Mouse (Mus musculus) heart, embryonic 14.5 days (tissue): ENCODE results near the gene Rps6kl1. TPM values are rescaled to one million over a fixed set of nuclear protein-coding genes. Genes with fewer than 3 reads are reported as not detected.

ENCODE experiments used
- ATAC-seq: fragments of 200-750 bp; cut with Nextera tagmentation; 2 replicates; pipeline ENCODE4 v1.8.0; 2017; ENCODE audit warnings: low read depth, moderate TSS enrichment; ENCODE audit not compliant: insufficient number of reproducible peaks, insufficient read depth, low FRiP score
- H3K27ac ChIP-seq, 2 experiments: fragments of 200-500 bp in 1 of 2; fragments of 300-500 bp in 1 of 2; sonication (generic) in 1 of 2; replicated peaks in 1 of 2; 2 replicates each; pipeline ENCODE4 v1.5.1; 2012 to 2014; ENCODE audit warnings: low read depth in 2 of 2, low read length in 2 of 2, control low read depth in 1 of 2, mild to moderate bottlenecking in 1 of 2, mixed read lengths in 1 of 2; ENCODE audit not compliant: control insufficient read depth in 1 of 2, insufficient read depth in 1 of 2
- H3K27me3 ChIP-seq: fragments of 300-500 bp; sonication (generic); 2 replicates; pipeline ENCODE4 v1.6.1; 2014; ENCODE audit warnings: mild to moderate bottlenecking, low read length, control low read depth; ENCODE audit not compliant: control insufficient read depth, insufficient read depth
- H3K36me3 ChIP-seq: fragments of 300-500 bp; sonication (generic); 2 replicates; pipeline ENCODE4 v1.6.1; 2014; ENCODE audit warnings: mild to moderate bottlenecking, control low read depth, low read length, mixed read lengths; ENCODE audit not compliant: control insufficient read depth, insufficient read depth
- H3K4me1 ChIP-seq, 2 experiments: fragments of 200-500 bp in 1 of 2; fragments of 300-500 bp in 1 of 2; sonication (generic) in 1 of 2; 2 replicates each; pipeline ENCODE4 v1.6.1; 2012 to 2014; ENCODE audit warnings: low read length in 2 of 2, control low read depth in 1 of 2, mixed read lengths in 1 of 2; ENCODE audit not compliant: control insufficient read depth in 2 of 2, insufficient read depth in 2 of 2
- H3K4me2 ChIP-seq: fragments of 300-500 bp; sonication (generic); 2 replicates; pipeline ENCODE4 v1.6.1; 2014; ENCODE audit warnings: mild to moderate bottlenecking, low read length
- H3K4me3 ChIP-seq, 2 experiments: fragments of 200-500 bp in 1 of 2; fragments of 300-500 bp in 1 of 2; sonication (generic) in 1 of 2; 2 replicates each; pipeline ENCODE4 v1.5.1; 2012 to 2014; ENCODE audit warnings: low read length in 2 of 2, mild to moderate bottlenecking in 2 of 2, control low read depth in 1 of 2, low read depth in 1 of 2, moderate library complexity in 1 of 2; ENCODE audit not compliant: control insufficient read depth in 1 of 2, insufficient read depth in 1 of 2
- H3K9ac ChIP-seq: fragments of 300-500 bp; sonication (generic); 2 replicates; pipeline ENCODE4 v1.6.1; 2014; ENCODE audit warnings: mild to moderate bottlenecking, low read length
- H3K9me3 ChIP-seq: fragments of 300-500 bp; sonication (generic); 2 replicates; pipeline ENCODE4 v1.6.1; 2016; ENCODE audit warnings: low read length, control low read depth; ENCODE audit not compliant: control insufficient read depth
- WGBS: fragments of 180-500 bp; shearing (Covaris S2); extraction: QIAGEN DNeasy Blood & Tissue Kit; methylation state at CpG from one replicate; pipeline ENCODE4 v1.1.7; 2014; 5-methylcytosine and 5-hydroxymethylcytosine counted together
- polyA plus RNA-seq: library from polyadenylated mRNA; unstranded; fragments of >200 nt; fragmentation: Nextera tagmentation; extraction: Ambion mirVana; gene quantifications from 2 replicates; pipeline ENCODE4 v1.2.1, GENCODE M21; 2014

Gene Rps6kl1
- polyA plus RNA-seq, 1 experiment from 2014 or later: 1.1 TPM

- H3K4me1 ChIP-seq: peaks cover 19 to 22% of the 10 kb centered on the region in 2 experiments
- H3K9me3 ChIP-seq: no peaks in the 10 kb centered on the region
- H3K27ac ChIP-seq: no peak overlapping the region
- H3K4me2 ChIP-seq: no peak overlapping the region
- no peaks in the 10 kb centered on the region for H3K36me3 ChIP-seq
- 81% methylated on average over 5 of the region's 5 CpGs for WGBS
- H3K27me3 ChIP-seq: peaks cover 13% of the 10 kb centered on the region
- H3K4me3 ChIP-seq: no peak overlapping the region
- no peak overlapping the region for H3K9ac ChIP-seq
- ATAC-seq: no peak
Observed at GRCm38 (mm10) chr12:85182898-85183297, 31.8 kb upstream of the Rps6kl1 start.

- peaks cover 22 to 25% of the 10 kb centered on the region in 2 experiments for H3K4me1 ChIP-seq
- H3K9me3 ChIP-seq: no peaks in the 10 kb centered on the region
- H3K27me3 ChIP-seq: peaks cover 13% of the 10 kb centered on the region
- H3K36me3 ChIP-seq: no peaks in the 10 kb centered on the region
- 24% methylated on average over 8 of the region's 8 CpGs for WGBS
- no peak overlapping the region for H3K27ac ChIP-seq
- H3K4me2 ChIP-seq: peak overlapping the region; percentile 35
- H3K4me3 ChIP-seq: no peak overlapping the region
- no peak for ATAC-seq
- no peak overlapping the region for H3K9ac ChIP-seq
Observed at GRCm38 (mm10) chr12:85182345-85182643, 31.2 kb upstream of the Rps6kl1 start.

GRCm38 (mm10) chr12:85181475-85182344 lies 30.6 kb upstream of the Rps6kl1 start:
- Histone ChIP-seq H3K4me1 (peaks cover 26 to 29% of the 10 kb centered on the region in 2 experiments), H3K27me3 (peaks cover 13% of the 10 kb centered on the region), H3K27ac (no peak overlapping the region), H3K4me3 (no peak overlapping the region), H3K9ac (no peak overlapping the region), H3K4me2 (peak overlapping the region; percentile 35), H3K9me3 (no peaks in the 10 kb centered on the region), H3K36me3 (no peaks in the 10 kb centered on the region)
- ATAC-seq: no peak
- 25% methylated on average over 17 of the region's 17 CpGs for WGBS

GRCm38 (mm10) chr12:85178294-85178693 lies 27.2 kb upstream of the Rps6kl1 start:
- no peak overlapping the region for H3K9ac ChIP-seq
- peaks cover 42 to 48% of the 10 kb centered on the region in 2 experiments for H3K4me1 ChIP-seq
- H3K36me3 ChIP-seq: no peaks in the 10 kb centered on the region
- no peaks in the 10 kb centered on the region for H3K9me3 ChIP-seq
- no peak overlapping the region for H3K4me2 ChIP-seq
- H3K27ac ChIP-seq: no peak overlapping the region
- H3K4me3 ChIP-seq: no peak overlapping the region
- 80% methylated on average over 2 of the region's 2 CpGs for WGBS
- peaks cover 13% of the 10 kb centered on the region for H3K27me3 ChIP-seq
- no peak for ATAC-seq

GRCm38 (mm10) chr12:85177740-85178239 lies 26.7 kb upstream of the Rps6kl1 start, which contains the start of gene Pgf:
Gene Pgf, minus strand, starts transcription at chr12:85177790.
- Histone ChIP-seq H3K4me1 (peaks cover 47 to 53% of the 10 kb centered on the region in 2 experiments), H3K27ac (no peak within 1 kb of the TSS), H3K9ac (peak within 1 kb of the TSS; percentile 50), H3K27me3 (peaks cover 13% of the 10 kb centered on the region), H3K9me3 (no peaks in the 10 kb centered on the region), H3K4me2 (peak within 1 kb of the TSS; percentile 72), H3K36me3 (no peaks in the 10 kb centered on the region), H3K4me3 (peak within 1 kb of the TSS; percentile 42 to 43)
- no peak for ATAC-seq
- 82% methylated on average over 10 of the region's 10 CpGs for WGBS

GRCm38 (mm10) chr12:85176846-85177523 lies 25.9 kb upstream of the Rps6kl1 start:
- peak overlapping the region; percentile 42 to 43 for H3K4me3 ChIP-seq
- no peaks in the 10 kb centered on the region for H3K9me3 ChIP-seq
- H3K27me3 ChIP-seq: peaks cover 8% of the 10 kb centered on the region
- WGBS: 4% methylated on average over 32 of the region's 32 CpGs
- no peak overlapping the region for H3K27ac ChIP-seq
- H3K36me3 ChIP-seq: no peaks in the 10 kb centered on the region
- peaks cover 50 to 52% of the 10 kb centered on the region in 2 experiments for H3K4me1 ChIP-seq
- H3K9ac ChIP-seq: peak overlapping the region; percentile 50
- peak; percentile 41 for ATAC-seq
- H3K4me2 ChIP-seq: peak overlapping the region; percentile 72

- WGBS: 8% methylated on average over 11 of the region's 11 CpGs
- H3K9ac ChIP-seq: peak overlapping the region; percentile 50
Observed at GRCm38 (mm10) chr12:85175926-85176845, 25.1 kb upstream of the Rps6kl1 start.

More at GRCm38 (mm10) chr12:85175926-85176845, 25.1 kb upstream of the Rps6kl1 start:
- Histone ChIP-seq H3K4me2 (peak overlapping the region; percentile 72), H3K27me3 (peaks cover 8% of the 10 kb centered on the region; the same call in 1 of the 2 replicates), H3K9me3 (no peaks in the 10 kb centered on the region), H3K4me3 (peak overlapping the region; percentile 42 to 43), H3K36me3 (0 out of 2 replicates have a peak, but pooled peaks cover 2% of the 10 kb centered on the region), H3K27ac (peak overlapping the region; percentile 38 to 53; a peak in 3 of 4 replicates), H3K4me1 (peaks cover 44 to 45% of the 10 kb centered on the region in 2 experiments)
- peak; percentile 64 for ATAC-seq
